Mouse (Mus musculus) mouse trophoblast stem cell (cell line): ENCODE results near the gene Irf4.

Experiments used
- in situ Hi-C, 2 experiments: fragments of 300-500 bp; cut with MseI, MboI; formaldehyde crosslinking; loops; 2 replicates in 1 of 2; 3 replicates in 1 of 2; pipeline ENCODE4 v1.15.1; 2025

Irf4 gene

DNA sequence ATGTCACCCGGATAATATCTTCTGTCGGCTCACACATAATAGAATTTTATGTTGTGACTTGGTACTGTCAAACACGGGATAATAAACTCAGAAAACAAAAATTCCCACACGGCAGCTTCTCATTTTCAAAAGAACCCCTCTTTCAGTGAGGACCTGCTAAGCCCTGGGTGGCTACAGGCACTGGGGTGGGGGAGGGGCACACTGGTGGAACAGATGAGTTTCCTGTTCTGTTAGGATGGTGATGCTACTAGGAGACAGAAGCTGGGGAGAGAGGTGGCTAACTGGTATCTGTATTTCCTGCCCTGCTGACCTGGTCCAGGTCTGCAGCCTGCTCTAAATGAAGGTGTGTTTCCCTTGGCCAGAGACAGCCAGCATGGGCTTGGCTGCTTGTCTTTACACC, 52.9 kb downstream of the Irf4 start:
- in situ Hi-C loops, result no loop called here

DNA sequence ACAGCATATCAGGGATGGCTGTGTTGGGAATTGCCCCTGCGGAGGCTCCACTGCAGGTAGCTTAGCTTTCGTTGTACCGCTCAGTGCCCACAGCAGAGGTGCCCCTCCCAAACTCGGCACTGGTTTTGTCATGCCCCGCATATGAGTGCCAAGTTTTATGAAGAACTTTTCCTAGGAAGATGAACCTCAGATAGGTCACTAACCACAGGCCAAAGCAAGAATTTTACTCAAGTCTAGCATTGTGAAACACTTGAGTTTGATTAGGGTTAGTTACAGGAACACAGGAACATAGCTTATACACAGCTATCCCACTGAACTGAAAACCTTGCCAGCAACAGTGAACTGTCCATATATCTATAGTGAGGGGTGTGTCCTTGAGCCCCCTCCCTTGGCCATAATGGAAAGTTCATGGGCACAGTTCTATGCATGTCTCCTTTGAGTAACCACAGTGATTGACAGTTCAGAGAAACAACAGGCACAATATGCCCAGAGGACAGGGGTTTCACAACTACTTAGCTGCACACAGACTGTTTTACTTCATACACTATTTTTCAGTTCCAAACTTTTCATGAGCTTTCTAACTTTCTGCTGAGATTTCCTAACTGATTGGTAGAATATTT, 53.4 kb downstream of the Irf4 start:
- in situ Hi-C loops, result no loop called here

DNA sequence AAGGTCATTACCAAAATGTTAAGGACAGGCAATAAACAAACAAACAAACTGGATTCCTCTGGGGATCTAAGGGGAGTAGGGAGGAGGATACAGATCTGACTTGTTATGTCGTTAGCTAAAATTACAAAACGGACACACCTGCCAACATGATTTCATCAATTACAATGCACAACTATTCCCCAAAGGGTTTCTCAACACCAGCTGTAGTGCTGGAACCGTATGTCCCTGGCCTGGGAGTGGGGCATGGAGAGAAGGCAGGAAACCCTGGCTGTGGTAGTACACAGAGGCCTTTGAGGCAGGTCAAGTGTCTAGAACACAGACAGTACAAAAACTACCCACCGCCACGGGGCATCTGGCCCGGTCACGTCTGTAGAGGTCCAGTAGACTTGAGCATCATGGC, 60.2 kb downstream of the Irf4 start:
- in situ Hi-C loops, result no loop called here

DNA sequence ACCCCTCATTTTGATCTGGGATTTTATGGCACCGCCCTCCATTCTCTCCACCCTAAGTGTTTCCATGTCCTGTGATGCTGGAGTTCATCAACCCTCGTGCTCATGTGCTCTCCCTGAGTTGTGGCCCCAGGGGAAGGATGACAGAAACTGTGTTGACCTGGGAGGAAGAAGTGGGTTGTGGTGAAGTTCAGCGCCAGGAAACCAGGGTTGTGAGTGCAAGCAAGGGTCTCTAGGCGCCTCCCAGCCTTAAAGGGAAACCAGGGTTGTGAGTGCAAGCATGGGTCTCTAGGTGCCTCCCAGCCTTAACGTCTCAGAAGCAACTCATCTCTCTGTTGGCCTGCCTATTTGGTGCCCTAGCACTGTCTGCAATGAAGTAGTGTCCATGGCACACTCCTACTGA, 64.4 kb downstream of the Irf4 start:
- in situ Hi-C loops, result no loop called here

DNA sequence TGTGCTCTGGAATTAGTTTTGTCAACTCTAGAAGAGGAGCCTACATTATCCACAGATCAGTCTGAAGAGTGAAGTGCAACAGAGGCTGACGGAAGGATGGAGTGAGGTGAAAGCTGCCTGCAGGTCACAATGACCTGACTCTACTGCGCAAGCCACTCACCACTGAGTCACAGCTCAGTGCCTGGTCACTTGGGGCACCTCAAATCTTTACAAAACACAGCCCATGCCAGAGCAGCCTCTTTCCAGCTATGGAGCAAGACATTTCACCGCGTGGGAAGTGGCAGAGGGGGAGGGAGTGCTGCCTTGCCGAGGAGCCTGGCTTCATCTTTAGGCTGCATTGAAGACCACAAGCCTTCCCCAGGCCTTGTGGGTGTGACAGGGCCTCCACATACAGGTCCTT, 65.2 kb downstream of the Irf4 start:
- in situ Hi-C loops, result no loop called here
